Comparison of ENCODE assay signal across 27 mouse cellular contexts in genomic region chr2:170257671-170258235, GRCm38 (mm10).
DNase-seq lines count a peak whose midpoint lies in the region; ATAC-seq and TF ChIP-seq lines count a peak whose summit lies in the region.
"Had no signal": no experiment of that assay in that cellular context is flagged by ENCODE, and none has a peak within 500 bp of the region (broad histone marks: within the 10 kb centered on the region; RNA-seq: fewer than 3 reads in every experiment).

No protein-coding gene starts in this region.

- H3K27me3 ChIP-seq in liver, postnatal 0 days (ENCODE audit: insufficient read depth, low read length): no peaks in the 10 kb centered on the region
- H3K27me3 ChIP-seq in liver, embryonic 11.5 days (replicated peaks; ENCODE audit: control insufficient read depth, insufficient read depth, low read length): no peaks in the 10 kb centered on the region
- H3K27me3 ChIP-seq in E14TG2a.4 (ENCODE audit: insufficient read depth, low read length): no peaks in the 10 kb centered on the region
- H3K27me3 ChIP-seq in midbrain, postnatal 0 days (ENCODE audit: insufficient read depth, low read length): no peaks in the 10 kb centered on the region
- H3K27me3 ChIP-seq: embryonic facial prominence, embryonic 15.5 days; forebrain, embryonic 12.5 days; heart, embryonic 13.5 days; limb, embryonic 13.5 days; liver, embryonic 12.5 days; neural tube, embryonic 15.5 days; stomach, embryonic 15.5 days had no signal

- no peak for DNase-seq in liver, postnatal 0 days
- no peak for DNase-seq in liver, embryonic 11.5 days (ENCODE audit: low spot score)
- DNase-seq in T-cell, adult 2 months (ENCODE audit: low spot score): peak; percentile 7
- DNase-seq in kidney, adult 8-10 months: no peak
- DNase-seq in left cerebral cortex, postnatal 36 days (ENCODE audit: low spot score in 2 of 2): no peak
- no peak for DNase-seq in midbrain, postnatal 0 days (ENCODE audit: low spot score)
- DNase-seq: cerebellum, adult 2 months; cerebellum, postnatal 25 days; forebrain, postnatal 0 days; lung, adult 18-20 months; midbrain, embryonic 14.5 days; retina, postnatal 1 day; right cerebral cortex, postnatal 14 days; thymus, adult 18-20 months; thymus, postnatal 36 days had no signal

- peaks cover 5% of the 10 kb centered on the region; the same call in 1 of the 2 replicates for H3K4me1 ChIP-seq in liver, postnatal 0 days (ENCODE audit: insufficient read depth)
- H3K4me1 ChIP-seq in liver, embryonic 11.5 days (replicated peaks; ENCODE audit: control insufficient read depth, insufficient read depth, low read length): no peaks in the 10 kb centered on the region; the same call in 1 of the 2 replicates
- peaks cover 59% of the 10 kb centered on the region for H3K4me1 ChIP-seq in E14TG2a.4 (replicated peaks; ENCODE audit: low read depth, low read length)
- no peaks in the 10 kb centered on the region for H3K4me1 ChIP-seq in midbrain, postnatal 0 days (ENCODE audit: insufficient read depth, low read length)
- H3K4me1 ChIP-seq: embryonic facial prominence, embryonic 15.5 days; forebrain, embryonic 12.5 days; limb, embryonic 13.5 days; neural tube, embryonic 15.5 days had no signal

- H3K9me3 ChIP-seq in liver, postnatal 0 days (ENCODE audit: low read length): no peaks in the 10 kb centered on the region
- no peaks in the 10 kb centered on the region for H3K9me3 ChIP-seq in liver, embryonic 11.5 days (ENCODE audit: control insufficient read depth, low read length)
- no peaks in the 10 kb centered on the region for H3K9me3 ChIP-seq in E14TG2a.4 (ENCODE audit: low read length)
- no peaks in the 10 kb centered on the region for H3K9me3 ChIP-seq in midbrain, postnatal 0 days (ENCODE audit: low read length)
- H3K9me3 ChIP-seq: embryonic facial prominence, embryonic 10.5 days; embryonic facial prominence, embryonic 15.5 days; forebrain, embryonic 12.5 days; heart, embryonic 13.5 days; limb, embryonic 13.5 days; liver, embryonic 12.5 days; neural tube, embryonic 15.5 days; stomach, embryonic 15.5 days had no signal

- H3K4me3 ChIP-seq in liver, postnatal 0 days (ENCODE audit: low read depth, low read length): no peak overlapping the region
- no peak overlapping the region for H3K4me3 ChIP-seq in liver, embryonic 11.5 days (ENCODE audit: low read depth, low read length)
- H3K4me3 ChIP-seq in E14TG2a.4 (replicated peaks; ENCODE audit: low read length): peak overlapping the region; percentile 63
- H3K4me3 ChIP-seq in midbrain, postnatal 0 days (ENCODE audit: low read depth, low read length): no peak overlapping the region
- H3K4me3 ChIP-seq: embryonic facial prominence, embryonic 10.5 days; embryonic facial prominence, embryonic 15.5 days; forebrain, embryonic 12.5 days; heart, embryonic 13.5 days; left cerebral cortex, adult 2 months; limb, embryonic 13.5 days; liver, embryonic 12.5 days; neural tube, embryonic 15.5 days; stomach, embryonic 15.5 days had no signal

- H3K36me3 ChIP-seq in liver, postnatal 0 days (replicated peaks; ENCODE audit: insufficient read depth, low read length): no peaks in the 10 kb centered on the region
- no peaks in the 10 kb centered on the region for H3K36me3 ChIP-seq in liver, embryonic 11.5 days (ENCODE audit: control insufficient read depth, insufficient read depth, low read length)
- H3K36me3 ChIP-seq in E14TG2a.4 (ENCODE audit: insufficient read depth, low read length): no peaks in the 10 kb centered on the region
- no peaks in the 10 kb centered on the region for H3K36me3 ChIP-seq in midbrain, postnatal 0 days (ENCODE audit: insufficient read depth, low read length)
- H3K36me3 ChIP-seq: embryonic facial prominence, embryonic 10.5 days; embryonic facial prominence, embryonic 15.5 days; forebrain, embryonic 12.5 days; heart, embryonic 13.5 days; limb, embryonic 13.5 days; liver, embryonic 12.5 days; neural tube, embryonic 15.5 days; stomach, embryonic 15.5 days had no signal

- 0 out of 2 replicates have a peak overlapping the region, but pooled peaks have one; percentile 7 for H3K27ac ChIP-seq in liver, postnatal 0 days (ENCODE audit: low read depth)
- H3K27ac ChIP-seq in liver, embryonic 11.5 days (ENCODE audit: low read depth, low read length): no peak overlapping the region
- no peak overlapping the region for H3K27ac ChIP-seq in midbrain, postnatal 0 days (ENCODE audit: low read depth, low read length)
- H3K27ac ChIP-seq: embryonic facial prominence, embryonic 10.5 days; embryonic facial prominence, embryonic 15.5 days; forebrain, embryonic 12.5 days; heart, embryonic 13.5 days; kidney, postnatal 0 days; left cerebral cortex, adult 2 months; limb, embryonic 13.5 days; liver, embryonic 12.5 days; neural tube, embryonic 15.5 days; stomach, embryonic 15.5 days had no signal

- intact Hi-C loops in left cerebral cortex, postnatal 36 days (cut with DNase I): loop anchor here (10.0 kb wide), 1 partner anchor 143 kb away; no protein-coding TSS in a partner anchor

- WGBS in liver, postnatal 0 days (ENCODE audit: insufficient replicate concordance): 84% methylated on average over 5 of the region's 5 CpGs
- WGBS in liver, embryonic 11.5 days: 77% methylated on average over 5 of the region's 5 CpGs
- WGBS in midbrain, postnatal 0 days: 94% methylated on average over 5 of the region's 5 CpGs

- H3K4me2 ChIP-seq in liver, postnatal 0 days (ENCODE audit: low read depth, low read length): no peak overlapping the region
- H3K4me2 ChIP-seq in liver, embryonic 11.5 days: no peak overlapping the region
- H3K4me2 ChIP-seq in midbrain, postnatal 0 days (ENCODE audit: low read depth, low read length, poor library complexity, severe bottlenecking): no peak overlapping the region
- H3K4me2 ChIP-seq: embryonic facial prominence, embryonic 15.5 days; forebrain, embryonic 12.5 days; heart, embryonic 13.5 days; limb, embryonic 13.5 days; liver, embryonic 12.5 days; neural tube, embryonic 15.5 days; stomach, embryonic 15.5 days had no signal

- TF ChIP-seq CTCF in liver, postnatal 0 days (IDR thresholded peaks at IDR 0.05; ENCODE audit: low read depth): no peak
- TF ChIP-seq CTCF in E14TG2a.4 (conservative IDR thresholded peaks at IDR 0.05; ENCODE audit: low read length): no peak
- TF ChIP-seq CTCF in midbrain, postnatal 0 days (IDR thresholded peaks at IDR 0.05): no peak

- ATAC-seq in liver, postnatal 0 days: no peak
- ATAC-seq in liver, embryonic 11.5 days (replicated peaks; ENCODE audit: low FRiP score): no peak
- no peak for ATAC-seq in midbrain, postnatal 0 days (ENCODE audit: low FRiP score)
- ATAC-seq: forebrain, postnatal 0 days; hindbrain, embryonic 16.5 days; liver, embryonic 12.5 days had no signal

- TF ChIP-seq EP300 in liver, postnatal 0 days (IDR thresholded peaks at IDR 0.05; ENCODE audit: low read depth): no peak

- no peak overlapping the region for H3K9ac ChIP-seq in liver, postnatal 0 days (replicated peaks)
- H3K9ac ChIP-seq in liver, embryonic 11.5 days (ENCODE audit: low read depth, low read length): no peak overlapping the region
- H3K9ac ChIP-seq in midbrain, postnatal 0 days (replicated peaks; ENCODE audit: low read length, poor library complexity, severe bottlenecking): no peak overlapping the region
- H3K9ac ChIP-seq: embryonic facial prominence, embryonic 15.5 days; forebrain, embryonic 12.5 days; forebrain, postnatal 0 days; heart, embryonic 13.5 days; limb, embryonic 13.5 days; liver, embryonic 12.5 days; neural tube, embryonic 15.5 days; stomach, embryonic 15.5 days had no signal
